Mouse (Mus musculus) stomach, embryonic 16.5 days (tissue): Measurements from ENCODE around the gene Akr1d1. TPM values are rescaled to one million over a fixed set of nuclear protein-coding genes. Genes with fewer than 3 reads are reported as not detected.

Experiments
- ATAC-seq: fragments of 200-750 bp; cut with Nextera tagmentation; 2 replicates; pipeline ENCODE4 v1.8.0; 2017; ENCODE audit warnings: moderate number of reproducible peaks, moderate TSS enrichment; ENCODE audit not compliant: insufficient read depth, low FRiP score
- H3K27ac ChIP-seq: fragments of 300-500 bp; sonication (generic); 2 replicates; pipeline ENCODE4 v1.5.1; 2014; ENCODE audit warnings: low read length
- H3K27me3 ChIP-seq: fragments of 300-500 bp; sonication (generic); 2 replicates; pipeline ENCODE4 v1.6.1; 2014; ENCODE audit warnings: low read length, control low read depth, mixed read lengths; ENCODE audit not compliant: control insufficient read depth, insufficient read depth
- H3K36me3 ChIP-seq: fragments of 300-500 bp; sonication (generic); 2 replicates; pipeline ENCODE4 v1.6.1; 2014; ENCODE audit warnings: low read length; ENCODE audit not compliant: control insufficient read depth, insufficient read depth
- H3K4me1 ChIP-seq: fragments of 300-500 bp; sonication (generic); 2 replicates; pipeline ENCODE4 v1.6.1; 2014; ENCODE audit warnings: low read length, control low read depth, mixed read lengths; ENCODE audit not compliant: control insufficient read depth, insufficient read depth
- H3K4me2 ChIP-seq: fragments of 300-500 bp; sonication (generic); 2 replicates; pipeline ENCODE4 v1.6.1; 2014; ENCODE audit warnings: low read depth, low read length, mixed read lengths
- H3K4me3 ChIP-seq: fragments of 300-500 bp; sonication (generic); replicated peaks from 2 replicates; pipeline ENCODE4 v1.5.1; 2014; ENCODE audit warnings: mild to moderate bottlenecking, low read length
- H3K9ac ChIP-seq: fragments of 300-500 bp; sonication (generic); 2 replicates; pipeline ENCODE4 v1.6.1; 2014; ENCODE audit warnings: low read length
- H3K9me3 ChIP-seq: fragments of 300-500 bp; sonication (generic); replicated peaks from 2 replicates; pipeline ENCODE4 v1.6.1; 2016; ENCODE audit warnings: low read length, control low read depth; ENCODE audit not compliant: control insufficient read depth
- WGBS: fragments of 180-500 bp; shearing (Covaris S2); extraction: QIAGEN DNeasy Blood & Tissue Kit; methylation state at CpG from one replicate; pipeline ENCODE4 v1.1.7; 2014; 5-methylcytosine and 5-hydroxymethylcytosine counted together
- polyA plus RNA-seq: library from polyadenylated mRNA; unstranded; fragments of >200 nt; fragmentation: Nextera tagmentation; extraction: Ambion mirVana; gene quantifications from 2 replicates; pipeline ENCODE4 v1.2.1, GENCODE M21; 2015

The Akr1d1 gene
- polyA plus RNA-seq, 1 experiment from 2014 or later: 0.76 TPM

DNA sequence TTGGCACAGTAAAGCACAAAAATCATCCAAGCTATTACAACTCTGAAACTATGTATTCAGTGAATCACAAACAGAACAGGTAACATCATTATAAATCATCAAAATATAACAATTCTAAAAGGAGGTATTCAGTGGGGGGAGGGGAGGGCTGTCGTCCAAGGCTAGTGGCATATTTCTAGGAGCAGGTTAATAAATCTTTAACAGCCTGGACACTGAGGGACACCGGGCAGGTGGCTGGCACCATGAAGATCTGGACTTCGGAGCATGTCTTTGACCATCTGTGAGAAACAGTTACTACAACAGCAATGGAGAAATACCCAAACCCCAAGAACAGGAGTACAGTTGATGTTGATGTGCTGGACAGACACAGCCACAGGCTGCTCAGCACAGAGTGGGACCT is 11.2 kb downstream of the Akr1d1 start:
- Histone ChIP-seq H3K4me1 (no peaks in the 10 kb centered on the region), H3K27me3 (no peaks in the 10 kb centered on the region), H3K27ac (no peak overlapping the region), H3K4me2 (no peak overlapping the region), H3K4me3 (no peak overlapping the region), H3K9ac (no peak overlapping the region), H3K9me3 (no peaks in the 10 kb centered on the region), H3K36me3 (no peaks in the 10 kb centered on the region)
- 69% methylated on average over 3 of the region's 3 CpGs for WGBS
- ATAC-seq: no peak

DNA sequence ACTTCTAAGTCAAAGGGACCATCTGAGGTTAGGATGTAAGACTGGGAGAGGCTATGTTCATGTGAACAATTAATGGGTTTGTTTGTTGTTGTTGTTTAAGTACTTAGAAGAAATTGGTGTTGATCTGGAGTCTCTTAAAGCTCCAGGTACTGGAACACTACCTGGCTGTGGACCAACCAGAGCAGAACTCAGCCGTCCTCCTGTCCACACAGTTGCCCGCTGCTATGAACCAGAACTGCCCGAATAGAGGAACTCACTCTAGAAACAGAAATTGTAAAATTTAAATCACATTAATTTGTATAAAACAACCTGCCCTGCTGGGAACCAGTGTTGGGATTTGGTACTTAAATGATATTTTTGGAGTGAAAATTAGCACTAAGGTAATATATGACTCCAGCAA is 12.2 kb downstream of the Akr1d1 start:
- H3K4me3 ChIP-seq: no peak overlapping the region
- H3K27ac ChIP-seq: no peak overlapping the region
- H3K4me2 ChIP-seq: no peak overlapping the region
- WGBS: 93% methylated on average over 3 of the region's 3 CpGs
- H3K9me3 ChIP-seq: no peaks in the 10 kb centered on the region
- no peaks in the 10 kb centered on the region for H3K36me3 ChIP-seq
- no peaks in the 10 kb centered on the region for H3K4me1 ChIP-seq
- no peaks in the 10 kb centered on the region for H3K27me3 ChIP-seq
- ATAC-seq: no peak
- no peak overlapping the region for H3K9ac ChIP-seq

DNA sequence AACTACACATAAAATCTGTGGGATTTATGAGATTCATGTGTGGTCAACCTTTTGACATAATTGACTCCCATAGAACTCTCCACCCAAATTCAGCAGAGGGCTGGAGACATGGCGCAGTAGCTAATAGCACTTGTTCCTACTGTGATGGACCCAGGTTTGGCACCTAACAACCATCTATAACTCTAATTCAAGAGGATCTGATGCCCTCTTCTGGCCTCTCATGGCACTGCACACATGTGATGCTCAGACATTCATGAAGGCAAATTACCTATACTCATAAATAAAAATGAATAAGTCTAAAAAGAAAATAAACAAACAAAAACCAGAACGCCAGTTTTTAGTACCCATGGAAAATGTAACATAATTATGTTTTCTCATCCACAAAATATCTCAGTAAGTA is 22.8 kb downstream of the Akr1d1 start:
- H3K27me3 ChIP-seq: no peaks in the 10 kb centered on the region
- ATAC-seq: no peak
- 82% methylated on average over 2 of the region's 2 CpGs for WGBS

DNA sequence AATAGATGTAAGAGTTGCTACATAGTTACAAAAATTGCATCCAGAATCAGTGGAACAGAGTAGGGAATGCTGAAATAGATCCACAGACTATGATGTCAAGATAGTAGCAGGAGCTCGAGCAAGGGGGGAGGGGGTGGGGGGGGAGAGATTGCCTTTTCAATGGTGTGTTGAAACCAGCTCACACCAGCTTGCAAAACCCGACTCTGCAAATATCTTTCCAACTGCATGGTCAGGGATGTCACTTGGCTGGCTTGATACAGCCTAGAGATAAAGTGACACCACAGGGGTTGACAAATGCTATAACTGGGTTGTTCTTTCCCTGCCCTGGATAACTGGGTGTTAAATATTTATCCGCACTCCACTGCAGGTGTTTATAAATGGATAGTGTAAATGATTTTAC is 24.0 kb downstream of the Akr1d1 start:
- no peak for ATAC-seq
- no peak overlapping the region for H3K4me3 ChIP-seq
- H3K27ac ChIP-seq: no peak overlapping the region
- no peaks in the 10 kb centered on the region for H3K27me3 ChIP-seq
- no peaks in the 10 kb centered on the region for H3K36me3 ChIP-seq
- H3K4me2 ChIP-seq: no peak overlapping the region
- WGBS: 57% methylated on average over 3 of the region's 3 CpGs
- H3K9me3 ChIP-seq: no peaks in the 10 kb centered on the region
- H3K9ac ChIP-seq: no peak overlapping the region
- no peaks in the 10 kb centered on the region for H3K4me1 ChIP-seq

More for the DNA sequence above, 22.8 kb downstream of the Akr1d1 start:
- H3K36me3 ChIP-seq: no peaks in the 10 kb centered on the region
- no peak overlapping the region for H3K27ac ChIP-seq
- no peaks in the 10 kb centered on the region for H3K9me3 ChIP-seq
- no peaks in the 10 kb centered on the region for H3K4me1 ChIP-seq
- H3K4me3 ChIP-seq: no peak overlapping the region
- no peak overlapping the region for H3K4me2 ChIP-seq
- H3K9ac ChIP-seq: no peak overlapping the region

DNA sequence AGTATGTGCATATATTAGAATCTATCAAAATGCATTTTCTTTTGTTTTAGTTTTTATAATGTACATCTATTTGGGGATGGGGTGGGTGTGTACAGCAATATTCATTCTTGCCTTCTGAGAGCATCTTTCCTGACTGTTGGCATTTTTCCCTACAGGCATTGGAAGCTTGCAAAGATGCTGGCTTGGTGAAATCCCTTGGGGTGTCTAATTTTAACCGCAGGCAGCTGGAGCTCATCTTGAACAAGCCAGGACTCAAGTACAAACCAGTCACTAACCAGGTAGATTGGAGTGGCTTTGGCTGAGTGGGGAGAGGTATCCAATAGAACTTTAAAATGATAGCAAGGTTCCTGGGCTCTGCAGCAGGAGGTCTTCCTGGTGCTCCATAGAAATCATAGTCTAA is 24.4 kb downstream of the Akr1d1 start:
- Histone ChIP-seq H3K36me3 (no peaks in the 10 kb centered on the region), H3K4me2 (no peak overlapping the region), H3K27ac (no peak overlapping the region), H3K27me3 (no peaks in the 10 kb centered on the region), H3K4me1 (no peaks in the 10 kb centered on the region), H3K9ac (no peak overlapping the region), H3K4me3 (no peak overlapping the region), H3K9me3 (no peaks in the 10 kb centered on the region)
- WGBS: 95% methylated on average over 1 of the region's 1 CpGs
- no peak for ATAC-seq

- Histone ChIP-seq H3K9me3 (no peaks in the 10 kb centered on the region), H3K4me1 (no peaks in the 10 kb centered on the region), H3K27me3 (no peaks in the 10 kb centered on the region), H3K4me3 (no peak overlapping the region), H3K36me3 (no peaks in the 10 kb centered on the region), H3K9ac (no peak overlapping the region), H3K27ac (no peak overlapping the region), H3K4me2 (no peak overlapping the region)
- ATAC-seq: no peak
- 77% methylated on average over 3 of the region's 3 CpGs for WGBS
Measured at GRCm38 (mm10) chr6:37563861-37564260, 33.9 kb downstream of the Akr1d1 start.

GRCm38 (mm10) chr6:37567363-37567762 is 37.4 kb downstream of the Akr1d1 start:
- Histone ChIP-seq H3K4me1 (no peaks in the 10 kb centered on the region), H3K4me3 (no peak overlapping the region), H3K36me3 (no peaks in the 10 kb centered on the region), H3K27me3 (no peaks in the 10 kb centered on the region), H3K9me3 (no peaks in the 10 kb centered on the region), H3K4me2 (no peak overlapping the region), H3K27ac (no peak overlapping the region), H3K9ac (no peak overlapping the region)
- no peak for ATAC-seq
- 83% methylated on average over 1 of the region's 1 CpGs for WGBS

DNA sequence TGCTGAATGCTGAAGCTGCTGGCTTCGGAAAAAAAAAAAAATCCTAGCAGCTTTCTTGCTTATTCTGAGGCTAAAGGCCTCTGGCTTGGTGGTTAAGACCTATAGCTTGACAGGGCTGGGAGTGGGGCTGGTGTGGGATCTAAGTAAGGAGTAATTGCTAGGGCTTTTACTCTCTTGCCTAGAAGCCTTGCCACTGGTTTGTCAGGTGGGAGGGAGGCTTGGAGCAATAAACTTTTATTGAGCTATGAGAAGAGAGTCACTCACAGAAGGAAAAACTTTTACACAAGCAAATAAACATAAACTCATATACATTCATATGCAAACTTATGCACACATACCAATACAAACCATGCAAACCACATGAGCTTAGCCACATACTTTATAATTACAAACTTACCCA is 42.0 kb downstream of the Akr1d1 start:
- no peaks in the 10 kb centered on the region for H3K36me3 ChIP-seq
- H3K9me3 ChIP-seq: no peaks in the 10 kb centered on the region
- H3K4me3 ChIP-seq: no peak overlapping the region
- H3K27ac ChIP-seq: no peak overlapping the region
- no peaks in the 10 kb centered on the region for H3K27me3 ChIP-seq
- no peak overlapping the region for H3K9ac ChIP-seq
- no peak for ATAC-seq
- H3K4me1 ChIP-seq: no peaks in the 10 kb centered on the region
- WGBS: 57% methylated on average over 1 of the region's 1 CpGs
- H3K4me2 ChIP-seq: no peak overlapping the region

DNA sequence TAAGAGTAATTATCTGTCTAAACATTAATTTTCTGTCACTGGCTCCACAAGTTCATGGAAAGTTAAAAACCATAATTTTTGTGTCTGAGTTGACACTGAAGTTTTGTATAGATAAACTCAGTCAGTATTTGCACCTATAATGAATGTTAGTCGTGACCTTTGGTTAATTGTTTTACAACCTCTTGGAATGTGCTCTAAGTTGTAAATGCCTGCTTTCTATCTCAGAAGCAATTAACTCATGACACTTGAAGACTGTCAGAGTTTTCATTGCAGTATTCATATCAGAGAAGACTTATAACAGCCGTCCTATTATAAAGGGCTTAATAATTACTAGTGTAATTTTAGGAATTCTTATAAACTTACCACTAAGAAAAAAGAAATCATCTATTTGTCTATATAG is 43.0 kb downstream of the Akr1d1 start:
- Histone ChIP-seq H3K4me1 (no peaks in the 10 kb centered on the region), H3K9me3 (no peaks in the 10 kb centered on the region), H3K27ac (no peak overlapping the region), H3K4me3 (no peak overlapping the region), H3K4me2 (no peak overlapping the region), H3K36me3 (no peaks in the 10 kb centered on the region), H3K27me3 (no peaks in the 10 kb centered on the region), H3K9ac (no peak overlapping the region)
- 30% methylated on average over 2 of the region's 2 CpGs for WGBS
- ATAC-seq: no peak

GRCm38 (mm10) chr6:37580476-37580875 is 50.5 kb downstream of the Akr1d1 start:
- H3K27me3 ChIP-seq: no peaks in the 10 kb centered on the region
- ATAC-seq: no peak
- H3K36me3 ChIP-seq: no peaks in the 10 kb centered on the region
- H3K9ac ChIP-seq: no peak overlapping the region
- H3K4me1 ChIP-seq: no peaks in the 10 kb centered on the region
- no peak overlapping the region for H3K27ac ChIP-seq
- H3K4me2 ChIP-seq: no peak overlapping the region
- WGBS: 59% methylated on average over 5 of the region's 5 CpGs
- H3K9me3 ChIP-seq: no peaks in the 10 kb centered on the region
- H3K4me3 ChIP-seq: no peak overlapping the region
